Mouse (Mus musculus) MEL (cell line): ENCODE data around the gene Tinf2. TPM values are rescaled to one million over a fixed set of nuclear protein-coding genes. Genes with fewer than 3 reads are reported as not detected.

Experiments used
- DNase-seq: peaks from one replicate; pipeline ENCODE4 v3.0.0; 2011; ENCODE audit warnings: low read depth, low spot score
- H3K27ac ChIP-seq: 2 replicates; pipeline ENCODE4 v1.5.1; 2012; ENCODE audit warnings: low read depth, mild to moderate bottlenecking, control low read depth, low read length, moderate library complexity; ENCODE audit not compliant: control insufficient read depth
- H3K27me3 ChIP-seq, 2 experiments: fragments of 150-350 bp in 1 of 2; sonication (generic) in 1 of 2; 2 replicates each; pipeline ENCODE4 v1.6.1; 2012; ENCODE audit warnings: low read length in 2 of 2, mild to moderate bottlenecking in 2 of 2, improper control_type of control experiment in 1 of 2, moderate library complexity in 1 of 2; ENCODE audit not compliant: insufficient read depth in 2 of 2, control insufficient read depth in 1 of 2
- H3K36me3 ChIP-seq, 2 experiments: 2 replicates each; pipeline ENCODE4 v1.6.1; 2012 to 2014; ENCODE audit warnings: low read length in 2 of 2, improper control_type of control experiment in 1 of 2, inconsistent platforms in 1 of 2, mild to moderate bottlenecking in 1 of 2; ENCODE audit not compliant: insufficient read depth in 2 of 2, control insufficient read depth in 1 of 2
- H3K4me1 ChIP-seq, 2 experiments: fragments of 150-350 bp in 1 of 2; sonication (generic) in 1 of 2; 2 replicates each; pipeline ENCODE4 v1.6.1; 2012; ENCODE audit warnings: low read length in 2 of 2, improper control_type of control experiment in 1 of 2, mild to moderate bottlenecking in 1 of 2; ENCODE audit not compliant: insufficient read depth in 2 of 2, control insufficient read depth in 1 of 2
- H3K4me3 ChIP-seq, 2 experiments: fragments of 150-350 bp in 1 of 2; sonication (generic) in 1 of 2; 2 replicates each; pipeline ENCODE4 v1.5.1; 2012; ENCODE audit warnings: low read depth in 2 of 2, low read length in 2 of 2, mild to moderate bottlenecking in 2 of 2, moderate library complexity in 2 of 2, control low read depth in 1 of 2, improper control_type of control experiment in 1 of 2; ENCODE audit not compliant: control insufficient read depth in 1 of 2, insufficient read depth in 1 of 2
- H3K79me2 ChIP-seq: 2 replicates; pipeline ENCODE4 v1.6.1; 2012; ENCODE audit warnings: mild to moderate bottlenecking, low read length, moderate library complexity; ENCODE audit not compliant: control insufficient read depth, poor library complexity, insufficient read depth
- H3K9ac ChIP-seq: 2 replicates; pipeline ENCODE4 v1.6.1; 2012; ENCODE audit warnings: low read depth, mild to moderate bottlenecking, control low read depth, low read length, moderate library complexity; ENCODE audit not compliant: control insufficient read depth, poor library complexity, severe bottlenecking
- H3K9me3 ChIP-seq: fragments of 150-350 bp; sonication (generic); replicated peaks from 2 replicates; pipeline ENCODE4 v1.6.1; 2012; ENCODE audit warnings: mild to moderate bottlenecking, low read length, improper control_type of control experiment, moderate library complexity; ENCODE audit not compliant: insufficient read depth
- BHLHE40 ChIP-seq: IDR thresholded peaks from 2 replicates; pipeline ENCODE4 v1.6.1; 2012; ENCODE audit warnings: low read depth, mild to moderate bottlenecking, inconsistent platforms, low read length, improper control_type of control experiment, borderline replicate concordance
- CHD1 ChIP-seq: IDR thresholded peaks from 2 replicates; pipeline ENCODE4 v1.6.1; 2012; ENCODE audit warnings: low read depth, mild to moderate bottlenecking, inconsistent platforms, low read length, improper control_type of control experiment
- CHD2 ChIP-seq: IDR thresholded peaks from 2 replicates; pipeline ENCODE4 v1.6.1; 2011; ENCODE audit warnings: low read length, improper control_type of control experiment
- CTCF ChIP-seq, 3 experiments: IDR thresholded peaks in 2 of 3; conservative IDR thresholded peaks in 1 of 3; 2 replicates each; pipeline ENCODE4 v1.5.1; 2011 to 2012; ENCODE audit warnings: low read length in 3 of 3, low read depth in 2 of 3, mild to moderate bottlenecking in 2 of 3, improper control_type of control experiment in 1 of 3, inconsistent platforms in 1 of 3, mixed read lengths in 1 of 3, moderate library complexity in 1 of 3; ENCODE audit not compliant: control insufficient read depth in 1 of 3, insufficient read depth in 1 of 3, poor library complexity in 1 of 3, severe bottlenecking in 1 of 3
- E2F4 ChIP-seq: IDR thresholded peaks from 2 replicates; pipeline ENCODE4 v1.6.1; 2011; ENCODE audit warnings: low read depth, low read length, improper control_type of control experiment, borderline replicate concordance
- ELF1 ChIP-seq: IDR thresholded peaks from 2 replicates; pipeline ENCODE4 v1.6.1; 2014; ENCODE audit warnings: low read depth, mild to moderate bottlenecking, inconsistent platforms, low read length, improper control_type of control experiment, moderate library complexity
- ETS1 ChIP-seq: IDR thresholded peaks from 2 replicates; pipeline ENCODE4 v1.6.1; 2012; ENCODE audit warnings: low read depth, mild to moderate bottlenecking, inconsistent platforms, low read length, improper control_type of control experiment, moderate library complexity
- GABPA ChIP-seq: IDR thresholded peaks from 2 replicates; pipeline ENCODE4 v1.6.1; 2012; ENCODE audit warnings: low read depth, mild to moderate bottlenecking, inconsistent platforms, low read length, improper control_type of control experiment, moderate library complexity
- JUND ChIP-seq: IDR thresholded peaks from 2 replicates; pipeline ENCODE4 v1.6.1; 2011; ENCODE audit warnings: low read depth, mild to moderate bottlenecking, improper control_type of control experiment, low read length
- KAT2A ChIP-seq: conservative IDR thresholded peaks from 2 replicates; pipeline ENCODE4 v1.6.1; 2012; ENCODE audit warnings: low read depth, low read length, improper control_type of control experiment, inconsistent platforms
- MAX ChIP-seq: IDR thresholded peaks from 2 replicates; pipeline ENCODE4 v1.6.1; 2011; ENCODE audit warnings: low read length, improper control_type of control experiment
- MXI1 ChIP-seq: IDR thresholded peaks from 2 replicates; pipeline ENCODE4 v1.6.1; 2011; ENCODE audit warnings: mild to moderate bottlenecking, low read depth, low read length, improper control_type of control experiment
- MYB ChIP-seq: IDR thresholded peaks from 2 replicates; pipeline ENCODE4 v1.6.1; 2011; ENCODE audit warnings: mild to moderate bottlenecking, low read depth, low read length, improper control_type of control experiment
- MYC ChIP-seq: IDR thresholded peaks from 2 replicates; pipeline ENCODE4 v1.6.1; 2011; ENCODE audit warnings: low read depth, mild to moderate bottlenecking, low read length, improper control_type of control experiment, moderate library complexity
- NELFE ChIP-seq: IDR thresholded peaks from 2 replicates; pipeline ENCODE4 v1.6.1; 2011; ENCODE audit warnings: low read depth, low read length, improper control_type of control experiment
- POLR2A ChIP-seq, 2 experiments: IDR thresholded peaks; 2 replicates each; pipeline ENCODE4 v1.6.1; 2011 to 2012; ENCODE audit warnings: low read length in 2 of 2, mild to moderate bottlenecking in 2 of 2, control low read depth in 1 of 2, improper control_type of control experiment in 1 of 2, low read depth in 1 of 2, moderate library complexity in 1 of 2; ENCODE audit not compliant: control insufficient read depth in 1 of 2, insufficient read depth in 1 of 2, poor library complexity in 1 of 2
- POLR2AphosphoS2 ChIP-seq: IDR thresholded peaks from 2 replicates; pipeline ENCODE4 v1.6.1; 2011; ENCODE audit warnings: low read length, improper control_type of control experiment
- POLR2AphosphoS5 ChIP-seq: IDR thresholded peaks from 2 replicates; pipeline ENCODE4 v1.6.1; 2012; ENCODE audit warnings: low read depth, borderline replicate concordance, mild to moderate bottlenecking, inconsistent platforms, low read length, moderate library complexity, mixed read lengths
- RAD21 ChIP-seq: IDR thresholded peaks from 2 replicates; pipeline ENCODE4 v1.6.1; 2011; ENCODE audit warnings: mild to moderate bottlenecking, low read depth, low read length, improper control_type of control experiment
- RCOR1 ChIP-seq: IDR thresholded peaks from 2 replicates; pipeline ENCODE4 v1.6.1; 2012; ENCODE audit warnings: low read depth, mild to moderate bottlenecking, inconsistent platforms, low read length, improper control_type of control experiment
- SIN3A ChIP-seq: IDR thresholded peaks from 2 replicates; pipeline ENCODE4 v1.6.1; 2012; ENCODE audit warnings: low read length, improper control_type of control experiment, inconsistent platforms
- SMC3 ChIP-seq: IDR thresholded peaks from 2 replicates; pipeline ENCODE4 v1.6.1; 2011; ENCODE audit warnings: low read depth, low read length, improper control_type of control experiment
- TAL1 ChIP-seq: IDR thresholded peaks from 2 replicates; pipeline ENCODE4 v1.6.1; 2012; ENCODE audit warnings: mild to moderate bottlenecking, inconsistent platforms, low read length, moderate library complexity, mixed read lengths
- TBP ChIP-seq: IDR thresholded peaks from 2 replicates; pipeline ENCODE4 v1.8.0; 2011; ENCODE audit warnings: low read depth, low read length, improper control_type of control experiment
- TCF12 ChIP-seq: IDR thresholded peaks from 2 replicates; pipeline ENCODE4 v1.6.1; 2014; ENCODE audit warnings: low read depth, mild to moderate bottlenecking, inconsistent platforms, low read length, improper control_type of control experiment, moderate library complexity
- USF2 ChIP-seq, 2 experiments: IDR thresholded peaks; 2 replicates each; pipeline ENCODE4 v1.6.1; 2011 to 2012; ENCODE audit warnings: improper control_type of control experiment in 2 of 2, low read length in 2 of 2, borderline replicate concordance in 1 of 2, inconsistent platforms in 1 of 2, low read depth in 1 of 2, mild to moderate bottlenecking in 1 of 2; ENCODE audit not compliant: insufficient read depth in 1 of 2
- ZC3H11A ChIP-seq: IDR thresholded peaks from 2 replicates; pipeline ENCODE4 v1.6.1; 2012; ENCODE audit warnings: low read depth, mild to moderate bottlenecking, inconsistent platforms, low read length, improper control_type of control experiment
- ZKSCAN1 ChIP-seq: IDR thresholded peaks from 2 replicates; pipeline ENCODE4 v1.6.1; 2012; ENCODE audit warnings: low read depth, mild to moderate bottlenecking, inconsistent platforms, low read length, improper control_type of control experiment, moderate library complexity
- ZMIZ1 ChIP-seq: IDR thresholded peaks from 2 replicates; pipeline ENCODE4 v1.6.1; 2012; ENCODE audit warnings: low read depth, mild to moderate bottlenecking, inconsistent platforms, low read length, improper control_type of control experiment, moderate library complexity
- ZNF384 ChIP-seq: IDR thresholded peaks from 2 replicates; pipeline ENCODE4 v1.6.1; 2012; ENCODE audit warnings: low read depth, mild to moderate bottlenecking, inconsistent platforms, low read length, improper control_type of control experiment
- polyA plus RNA-seq, 2 experiments: library from polyadenylated mRNA; stranded (reverse) in 1 of 2; unstranded in 1 of 2; fragments of >175 nt in 1 of 2; fragments of >200 nt in 1 of 2; gene quantifications; 2 replicates each; pipeline versions ENCODE4 v1.2.1 to v1.2.4; 2012; ENCODE audit warnings: low replicate concordance in 2 of 2, low read depth in 1 of 2; ENCODE audit not compliant: insufficient read length in 2 of 2, insufficient read depth in 1 of 2, missing spikeins in 1 of 2
- total RNA-seq: library from RNA; depleted of rRNA; stranded (reverse); fragments of 300-350 nt; gene quantifications from 2 replicates; pipeline ENCODE4 v1.2.3, GENCODE M21; 2012

Tinf2 gene
- total and polyA plus RNA-seq, 3 experiments: 27.2 to 53.0 TPM; not detected in 1

DNA sequence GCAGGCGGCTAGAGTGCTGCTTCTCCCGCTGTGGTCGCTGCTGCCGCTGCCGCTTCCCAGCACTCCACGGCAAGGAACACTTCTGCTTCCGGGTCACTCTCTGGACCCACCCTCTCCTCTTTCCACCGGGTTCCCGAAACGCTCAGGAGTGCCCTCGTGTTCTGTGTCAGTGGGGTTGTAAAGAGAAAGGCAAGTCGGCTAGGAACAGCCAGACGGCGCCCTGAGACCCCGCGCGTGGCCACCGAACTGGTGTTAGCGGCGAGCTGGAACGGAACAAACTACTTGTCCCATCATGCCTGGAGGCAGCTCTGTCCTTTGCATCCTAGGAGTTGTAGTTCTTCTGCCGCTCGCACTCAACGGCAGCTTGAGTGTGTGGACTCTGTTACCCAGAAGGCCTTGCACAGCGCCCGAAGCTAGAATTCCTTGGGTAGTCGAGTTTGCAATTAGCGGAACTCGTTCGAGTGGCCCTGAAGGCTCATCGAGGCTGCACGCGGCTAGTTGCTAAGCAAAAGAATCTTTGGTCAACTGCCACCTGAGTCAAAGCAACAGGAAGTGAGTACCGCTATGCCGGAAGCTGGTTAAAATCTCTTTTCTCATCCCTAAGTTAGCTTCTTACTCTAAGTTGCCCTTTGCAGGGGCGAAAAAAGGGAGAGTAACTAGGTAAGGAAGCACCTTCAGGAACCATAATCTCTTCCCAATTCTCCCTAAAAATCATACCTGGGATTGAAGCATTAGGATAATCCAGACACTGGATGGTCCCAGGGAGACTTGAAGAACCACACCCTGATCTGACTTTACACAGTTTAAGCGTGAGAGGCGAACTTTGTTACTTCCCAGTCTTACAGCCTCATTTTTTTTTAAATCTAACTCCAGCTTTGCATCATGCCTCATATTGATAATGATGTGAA, 9.5 kb downstream of the Tinf2 start, which contains the start of the genes Gmpr2 and Nedd8 (continued):
- no peak for TF ChIP-seq SMC3
- peak; percentile 97 for TF ChIP-seq MXI1
- TF ChIP-seq POLR2A (IDR thresholded peaks at IDR 0.05; ENCODE audit: control insufficient read depth in 1 of 2, insufficient read depth in 1 of 2, low read depth in 1 of 2, low read length in 2 of 2, poor library complexity in 1 of 2): peak; percentile 40 to 74; a peak in 1 of 4 replicates
- no peak for TF ChIP-seq ZC3H11A
- TF ChIP-seq MYC: peak; percentile 97
- TF ChIP-seq, all 39 proteins: peak for 20

DNA sequence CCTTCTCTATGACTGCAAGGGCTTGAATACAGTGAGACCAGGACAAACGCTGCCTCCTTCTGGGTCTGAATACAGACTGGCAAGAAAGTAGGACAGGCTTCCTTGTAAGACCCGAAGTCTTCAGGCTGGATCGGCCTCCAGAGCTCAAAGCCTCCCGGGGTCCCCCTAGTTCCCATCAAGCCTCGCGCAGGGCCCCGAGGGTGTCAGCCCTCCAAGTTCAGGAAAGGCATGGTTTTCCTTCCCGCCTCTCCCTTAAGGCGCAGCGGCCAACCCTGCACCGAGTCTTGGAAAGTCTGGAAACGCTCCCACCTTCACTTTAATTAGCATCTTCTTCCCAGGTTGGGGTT, 10.2 kb downstream of the Tinf2 start:
- peak overlapping the region; percentile 69 to 70 for H3K4me3 ChIP-seq
- no peak for TF ChIP-seq MAX
- no peak for TF ChIP-seq E2F4
- no peak for TF ChIP-seq POLR2AphosphoS5
- no peak for TF ChIP-seq ZC3H11A
- no peak for TF ChIP-seq CTCF (IDR thresholded peaks at IDR 0.05 in 2 of 3, conservative IDR thresholded peaks at IDR 0.05 in 1 of 3; ENCODE audit: control insufficient read depth in 1 of 3, insufficient read depth in 1 of 3, low read depth in 2 of 3, low read length in 3 of 3, poor library complexity in 1 of 3, severe bottlenecking in 1 of 3)
- TF ChIP-seq ZKSCAN1: no peak
- TF ChIP-seq SIN3A: no peak
- TF ChIP-seq JUND: no peak
- TF ChIP-seq TCF12: no peak
- TF ChIP-seq USF2 (IDR thresholded peaks at IDR 0.05; ENCODE audit: borderline replicate concordance in 1 of 2, insufficient read depth in 1 of 2, low read depth in 1 of 2, low read length in 2 of 2): no peak
- TF ChIP-seq RCOR1: no peak
- TF ChIP-seq TBP: no peak
- TF ChIP-seq GABPA: no peak
- no peak for TF ChIP-seq RAD21
- TF ChIP-seq ELF1: 0 out of 2 replicates have a peak, but pooled peaks have one; percentile 3
- no peak; the same call in 1 of the 2 replicates for TF ChIP-seq ETS1
- no peak for TF ChIP-seq MYB
- no peak for TF ChIP-seq CHD1
- no peak for TF ChIP-seq POLR2AphosphoS2
- no peak for TF ChIP-seq CHD2
- TF ChIP-seq BHLHE40: no peak
- no peak; the same call in 1 of the 2 replicates for TF ChIP-seq MYC
- TF ChIP-seq ZMIZ1: 0 out of 2 replicates have a peak, but pooled peaks have one; percentile 23
- no peak for TF ChIP-seq ZNF384
- no peak; a peak in 1 of 4 replicates for TF ChIP-seq POLR2A (IDR thresholded peaks at IDR 0.05; ENCODE audit: control insufficient read depth in 1 of 2, insufficient read depth in 1 of 2, low read depth in 1 of 2, low read length in 2 of 2, poor library complexity in 1 of 2)
- 0 out of 2 replicates have a peak, but pooled peaks have one; percentile 13 for TF ChIP-seq SMC3
- no peak for TF ChIP-seq KAT2A
- peak; percentile 58; the same call in 1 of the 2 replicates for TF ChIP-seq NELFE
- no peak for TF ChIP-seq MXI1
- no peak for TF ChIP-seq TAL1
- TF ChIP-seq, all 39 proteins: peak for 4
- H3K27ac ChIP-seq: peak overlapping the region; percentile 93
- no peaks in the 10 kb centered on the region for H3K27me3 ChIP-seq
- peaks cover 7 to 15% of the 10 kb centered on the region in 2 experiments; a peak in 3 of 4 replicates for H3K4me1 ChIP-seq
- no peak for DNase-seq
- peaks cover 0 to 37% of the 10 kb centered on the region in 2 experiments; a peak in 2 of 4 replicates for H3K36me3 ChIP-seq
- H3K9ac ChIP-seq: peak overlapping the region; percentile 78
- H3K9me3 ChIP-seq: no peaks in the 10 kb centered on the region
- H3K79me2 ChIP-seq: peaks cover 32% of the 10 kb centered on the region
